Mouse (Mus musculus) liver, embryonic 16.5 days (tissue): ENCODE data around the gene Gm49388. TPM values are rescaled to one million over a fixed set of nuclear protein-coding genes. Genes with fewer than 3 reads are reported as not detected.

ENCODE experiments used
- ATAC-seq: fragments of 200-750 bp; cut with Nextera tagmentation; 2 replicates; pipeline ENCODE4 v1.8.0; 2017; ENCODE audit warnings: low read depth, mild to moderate bottlenecking, moderate number of reproducible peaks, moderate library complexity
- H3K27ac ChIP-seq: fragments of 300-500 bp; sonication (generic); 2 replicates; pipeline ENCODE4 v1.5.1; 2014; ENCODE audit warnings: mild to moderate bottlenecking, low read length
- H3K27me3 ChIP-seq: fragments of 300-500 bp; sonication (generic); 2 replicates; pipeline ENCODE4 v1.6.1; 2014; ENCODE audit warnings: low read depth, low read length, mixed read lengths; ENCODE audit not compliant: control insufficient read depth, insufficient read depth
- H3K36me3 ChIP-seq: fragments of 300-500 bp; sonication (generic); 2 replicates; pipeline ENCODE4 v1.6.1; 2014; ENCODE audit warnings: mild to moderate bottlenecking; ENCODE audit not compliant: control insufficient read depth, insufficient read depth
- H3K4me1 ChIP-seq: fragments of 300-500 bp; sonication (generic); 2 replicates; pipeline ENCODE4 v1.6.1; 2014; ENCODE audit warnings: low read depth, low read length, mixed read lengths; ENCODE audit not compliant: control insufficient read depth
- H3K4me2 ChIP-seq: fragments of 300-500 bp; sonication (generic); 2 replicates; pipeline ENCODE4 v1.6.1; 2014; ENCODE audit warnings: low read depth, low read length, mixed read lengths
- H3K4me3 ChIP-seq: fragments of 300-500 bp; sonication (generic); 2 replicates; pipeline ENCODE4 v1.5.1; 2014; ENCODE audit warnings: low read depth, mild to moderate bottlenecking, low read length
- H3K9ac ChIP-seq: fragments of 300-500 bp; sonication (generic); 2 replicates; pipeline ENCODE4 v1.6.1; 2014; ENCODE audit warnings: low read depth, low read length
- H3K9me3 ChIP-seq: fragments of 300-500 bp; sonication (generic); replicated peaks from 2 replicates; pipeline ENCODE4 v1.6.1; 2016; ENCODE audit warnings: low read length; ENCODE audit not compliant: control insufficient read depth
- WGBS: fragments of 180-500 bp; shearing (Covaris S2); extraction: QIAGEN DNeasy Blood & Tissue Kit; methylation state at CpG from one replicate; pipeline ENCODE4 v1.1.7; 2014; ENCODE audit not compliant: insufficient replicate concordance; 5-methylcytosine and 5-hydroxymethylcytosine counted together
- polyA plus RNA-seq: library from polyadenylated mRNA; unstranded; fragments of >200 nt; fragmentation: Nextera tagmentation; extraction: Ambion mirVana; gene quantifications from 2 replicates; pipeline ENCODE4 v1.2.1, GENCODE M21; 2015

Gene Gm49388
- not detected in 2 replicates for polyA plus RNA-seq

GRCm38 (mm10) chr7:127785308-127785707, at the start of gene Gm49388:
TSS of gene Gm49388 (plus strand) at chr7:127785608.
- no peak within 1 kb of the TSS for H3K27ac ChIP-seq
- WGBS: 88% methylated on average over 7 of the region's 7 CpGs
- no peak for ATAC-seq
- H3K36me3 ChIP-seq: peaks cover 65% of the 10 kb centered on the region
- H3K27me3 ChIP-seq: no peaks in the 10 kb centered on the region
- H3K9me3 ChIP-seq: no peaks in the 10 kb centered on the region
- H3K4me3 ChIP-seq: no peak within 1 kb of the TSS
- no peak within 1 kb of the TSS for H3K4me2 ChIP-seq
- no peak within 1 kb of the TSS for H3K9ac ChIP-seq
- no peaks in the 10 kb centered on the region for H3K4me1 ChIP-seq

DNA sequence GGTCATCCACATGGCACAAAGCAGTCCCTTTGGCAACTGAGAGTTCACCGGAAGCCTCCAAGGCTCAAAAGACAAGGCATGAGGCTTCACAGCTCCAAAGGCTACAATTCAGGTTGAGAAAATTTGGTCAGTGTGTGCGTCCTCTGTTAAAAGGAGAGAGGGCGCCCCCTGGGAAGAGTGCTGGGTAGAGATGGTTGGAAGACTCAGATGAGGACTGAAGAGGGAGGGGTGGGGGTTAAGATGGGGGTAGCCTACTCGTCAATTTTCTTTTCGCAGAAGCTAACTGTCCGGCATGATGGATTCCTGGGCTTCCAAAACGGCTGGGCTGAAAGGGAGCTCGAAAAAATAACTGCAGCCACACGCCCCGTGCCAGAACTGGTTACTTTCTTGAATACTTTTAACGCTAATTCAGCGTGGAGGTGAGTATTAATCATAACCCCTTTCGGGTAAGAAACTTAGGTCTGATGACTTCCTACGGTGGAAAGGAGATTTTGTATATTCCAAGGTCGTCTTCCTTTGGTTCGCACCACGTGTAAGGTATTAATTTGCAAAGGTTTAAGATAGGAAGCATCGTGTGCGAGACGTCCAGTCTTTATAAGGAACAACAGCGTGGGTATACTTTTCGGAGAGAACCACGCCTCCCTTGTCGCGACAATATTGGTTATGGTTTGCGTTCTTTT, 40.9 kb upstream of the Gm49388 start, which contains the start of gene Fbxl19:
Fbxl19 (plus strand) TSS at position 178 of the 680 bp plus-strand sequence.
- H3K4me1 ChIP-seq: peaks cover 14% of the 10 kb centered on the region
- H3K4me3 ChIP-seq: peak within 1 kb of the TSS; percentile 64
- H3K4me2 ChIP-seq: peak within 1 kb of the TSS; percentile 78
- no peak for ATAC-seq
- no peaks in the 10 kb centered on the region for H3K9me3 ChIP-seq
- WGBS: under 1% methylated on average over 26 of the region's 26 CpGs
- H3K27ac ChIP-seq: peak within 1 kb of the TSS; percentile 79
- H3K36me3 ChIP-seq: no peaks in the 10 kb centered on the region; the same call in 1 of the 2 replicates
- peak within 1 kb of the TSS; percentile 65 for H3K9ac ChIP-seq
- no peaks in the 10 kb centered on the region for H3K27me3 ChIP-seq

- H3K4me2 ChIP-seq: peak overlapping the region; percentile 78
- peak overlapping the region; percentile 79 for H3K27ac ChIP-seq
- peaks cover 14% of the 10 kb centered on the region for H3K4me1 ChIP-seq
- under 1% methylated on average over 19 of the region's 19 CpGs for WGBS
- peak overlapping the region; percentile 64 for H3K4me3 ChIP-seq
- H3K9ac ChIP-seq: peak overlapping the region; percentile 65
- peak; percentile 80 for ATAC-seq
- H3K9me3 ChIP-seq: no peaks in the 10 kb centered on the region
- no peaks in the 10 kb centered on the region for H3K27me3 ChIP-seq
- H3K36me3 ChIP-seq: no peaks in the 10 kb centered on the region; the same call in 1 of the 2 replicates
These were observed 40.2 kb upstream of the Gm49388 start for GRCm38 (mm10) chr7:127745251-127745651.

GRCm38 (mm10) chr7:127745652-127746493, 39.5 kb upstream of the Gm49388 start:
- peak overlapping the region; percentile 64 for H3K4me3 ChIP-seq
- ATAC-seq: peak; percentile 75
- no peaks in the 10 kb centered on the region for H3K9me3 ChIP-seq
- H3K27me3 ChIP-seq: no peaks in the 10 kb centered on the region
- peaks cover 14% of the 10 kb centered on the region for H3K4me1 ChIP-seq
- H3K4me2 ChIP-seq: peak overlapping the region; percentile 78
- H3K36me3 ChIP-seq: no peaks in the 10 kb centered on the region; the same call in 1 of the 2 replicates
- peak overlapping the region; percentile 79 for H3K27ac ChIP-seq
- under 1% methylated on average over 39 of the region's 39 CpGs for WGBS
- H3K9ac ChIP-seq: peak overlapping the region; percentile 65

DNA sequence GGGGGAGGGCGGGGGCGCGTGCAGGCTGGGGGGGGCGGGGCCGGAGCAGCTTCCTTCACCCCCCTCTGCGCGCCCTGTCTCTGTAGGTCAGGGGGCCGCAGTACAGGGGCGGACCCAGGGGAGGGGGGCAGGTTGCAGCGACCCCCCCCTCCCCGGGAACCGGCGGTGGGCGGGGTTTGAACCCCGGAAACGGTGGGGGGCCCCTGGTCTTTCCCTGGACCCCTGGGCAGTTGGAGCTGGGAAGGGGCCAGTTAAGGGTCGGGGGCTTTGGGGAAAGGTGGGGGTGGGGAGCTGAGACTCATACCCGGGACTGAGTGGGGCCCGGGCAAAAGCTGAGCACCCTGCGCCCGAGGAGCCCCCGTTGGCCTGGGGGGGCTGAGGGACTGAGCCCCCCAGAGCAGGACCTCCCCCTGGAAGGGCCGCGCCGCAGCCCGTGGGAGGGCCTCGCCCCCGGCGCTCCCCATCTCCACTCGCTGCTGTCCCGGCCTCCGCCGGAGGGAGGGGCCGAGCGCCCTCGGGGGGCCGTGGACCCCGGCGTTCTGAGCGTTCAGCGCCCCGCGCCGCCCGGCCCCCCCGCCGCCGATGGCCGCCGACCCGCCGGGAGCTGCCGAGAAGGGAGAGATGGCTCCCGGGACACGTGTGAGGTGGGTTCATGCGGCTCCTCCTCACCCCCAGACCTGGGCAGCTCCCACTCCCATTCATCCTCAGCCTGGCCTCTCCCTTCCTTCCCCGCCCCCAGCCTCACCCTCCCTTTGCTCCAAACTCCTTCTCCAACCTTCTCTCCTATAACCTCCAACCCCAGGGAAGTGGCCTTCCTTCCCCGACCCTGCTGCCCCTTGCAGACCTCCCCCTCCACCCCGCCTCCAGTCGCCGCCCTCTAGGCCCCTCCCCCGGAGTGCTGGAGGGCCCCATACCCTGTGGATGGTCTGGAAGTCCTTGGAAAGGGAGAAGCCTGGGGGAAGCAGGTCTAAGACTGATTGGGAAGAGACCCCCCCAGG, 38.6 kb upstream of the Gm49388 start:
- no peak overlapping the region for H3K27ac ChIP-seq
- ATAC-seq: 0 out of 2 replicates have a peak, but pooled peaks have one; percentile 0
- H3K9ac ChIP-seq: peak overlapping the region; percentile 54
- no peaks in the 10 kb centered on the region; the same call in 1 of the 2 replicates for H3K36me3 ChIP-seq
- H3K4me3 ChIP-seq: peak overlapping the region; percentile 64
- peaks cover 14% of the 10 kb centered on the region for H3K4me1 ChIP-seq
- H3K4me2 ChIP-seq: peak overlapping the region; percentile 78
- H3K27me3 ChIP-seq: no peaks in the 10 kb centered on the region
- H3K9me3 ChIP-seq: no peaks in the 10 kb centered on the region
- WGBS: 1% methylated on average over 37 of the region's 62 CpGs

GRCm38 (mm10) chr7:127747559-127748234, 37.7 kb upstream of the Gm49388 start:
- Histone ChIP-seq H3K36me3 (no peaks in the 10 kb centered on the region; the same call in 1 of the 2 replicates), H3K9ac (no peak overlapping the region), H3K27me3 (no peaks in the 10 kb centered on the region), H3K4me1 (peaks cover 14% of the 10 kb centered on the region), H3K27ac (no peak overlapping the region), H3K4me3 (no peak overlapping the region; the same call in 1 of the 2 replicates), H3K9me3 (no peaks in the 10 kb centered on the region), H3K4me2 (0 out of 2 replicates have a peak overlapping the region, but pooled peaks have one; percentile 78)
- no peak for ATAC-seq
- 74% methylated on average over 6 of the region's 6 CpGs for WGBS

- no peak for ATAC-seq
- Histone ChIP-seq H3K9me3 (no peaks in the 10 kb centered on the region), H3K4me3 (no peak overlapping the region), H3K9ac (no peak overlapping the region), H3K36me3 (no peaks in the 10 kb centered on the region; the same call in 1 of the 2 replicates), H3K4me1 (peaks cover 14% of the 10 kb centered on the region), H3K27me3 (no peaks in the 10 kb centered on the region), H3K4me2 (no peak overlapping the region), H3K27ac (no peak overlapping the region)
- 89% methylated on average over 28 of the region's 28 CpGs for whole genome bisulfite sequencing
These were observed 37.2 kb upstream of the Gm49388 start for GRCm38 (mm10) chr7:127748235-127748560.
